Mouse (Mus musculus) hindbrain, embryonic 11.5 days (tissue): ENCODE results near the gene Gm1110. TPM values are rescaled to one million over a fixed set of nuclear protein-coding genes. Genes with fewer than 3 reads are reported as not detected.
"Not testable (repeated sequence)": the region's sequence is repeated elsewhere in the genome, so short reads cannot be mapped to it uniquely, and the experiment has no call there.

Experiments
- ATAC-seq: fragments of 200-750 bp; cut with Nextera tagmentation; 2 replicates; pipeline ENCODE4 v1.8.0; 2017; ENCODE audit warnings: mild to moderate bottlenecking, moderate TSS enrichment, moderate library complexity; ENCODE audit not compliant: low FRiP score
- DNase-seq: peaks from one replicate; pipeline ENCODE4 v3.0.0-alpha.2; 2015; ENCODE audit warnings: low spot score
- H3K27ac ChIP-seq: fragments of 300-500 bp; sonication (generic); 2 replicates; pipeline ENCODE4 v1.5.1; 2014; ENCODE audit warnings: mild to moderate bottlenecking, low read depth, low read length
- H3K27me3 ChIP-seq: fragments of 300-500 bp; sonication (generic); 2 replicates; pipeline ENCODE4 v1.6.1; 2014; ENCODE audit warnings: mild to moderate bottlenecking, low read length, moderate library complexity, mixed read lengths; ENCODE audit not compliant: control insufficient read depth, insufficient read depth
- H3K36me3 ChIP-seq: fragments of 300-500 bp; sonication (generic); 2 replicates; pipeline ENCODE4 v1.6.1; 2014; ENCODE audit warnings: mild to moderate bottlenecking, low read length, moderate library complexity, mixed read lengths; ENCODE audit not compliant: control insufficient read depth, insufficient read depth
- H3K4me1 ChIP-seq: fragments of 300-500 bp; sonication (generic); replicated peaks from 2 replicates; pipeline ENCODE4 v1.6.1; 2014; ENCODE audit warnings: low read length, mixed read lengths; ENCODE audit not compliant: control insufficient read depth, insufficient read depth
- H3K4me2 ChIP-seq: fragments of 300-500 bp; sonication (generic); replicated peaks from 2 replicates; pipeline ENCODE4 v1.6.1; 2014; ENCODE audit warnings: mild to moderate bottlenecking, low read depth, low read length
- H3K4me3 ChIP-seq: fragments of 300-500 bp; sonication (generic); 2 replicates; pipeline ENCODE4 v1.5.1; 2014; ENCODE audit warnings: low read depth, low read length
- H3K9ac ChIP-seq: fragments of 300-500 bp; sonication (generic); 2 replicates; pipeline ENCODE4 v1.6.1; 2014; ENCODE audit warnings: low read depth, low read length
- H3K9me3 ChIP-seq: fragments of 300-500 bp; sonication (generic); 2 replicates; pipeline ENCODE4 v1.6.1; 2016; ENCODE audit warnings: low read length; ENCODE audit not compliant: control insufficient read depth
- WGBS: fragments of 180-500 bp; shearing (Covaris S2); extraction: QIAGEN DNeasy Blood & Tissue Kit; methylation state at CpG from one replicate; pipeline ENCODE4 v1.1.7; 2014; 5-methylcytosine and 5-hydroxymethylcytosine counted together
- polyA plus RNA-seq: library from polyadenylated mRNA; unstranded; fragments of >200 nt; fragmentation: Nextera tagmentation; extraction: Ambion mirVana; gene quantifications from 2 replicates; pipeline ENCODE4 v1.2.1, GENCODE M21; 2014

The Gm1110 gene
- not detected in 2 replicates for polyA plus RNA-seq

DNA sequence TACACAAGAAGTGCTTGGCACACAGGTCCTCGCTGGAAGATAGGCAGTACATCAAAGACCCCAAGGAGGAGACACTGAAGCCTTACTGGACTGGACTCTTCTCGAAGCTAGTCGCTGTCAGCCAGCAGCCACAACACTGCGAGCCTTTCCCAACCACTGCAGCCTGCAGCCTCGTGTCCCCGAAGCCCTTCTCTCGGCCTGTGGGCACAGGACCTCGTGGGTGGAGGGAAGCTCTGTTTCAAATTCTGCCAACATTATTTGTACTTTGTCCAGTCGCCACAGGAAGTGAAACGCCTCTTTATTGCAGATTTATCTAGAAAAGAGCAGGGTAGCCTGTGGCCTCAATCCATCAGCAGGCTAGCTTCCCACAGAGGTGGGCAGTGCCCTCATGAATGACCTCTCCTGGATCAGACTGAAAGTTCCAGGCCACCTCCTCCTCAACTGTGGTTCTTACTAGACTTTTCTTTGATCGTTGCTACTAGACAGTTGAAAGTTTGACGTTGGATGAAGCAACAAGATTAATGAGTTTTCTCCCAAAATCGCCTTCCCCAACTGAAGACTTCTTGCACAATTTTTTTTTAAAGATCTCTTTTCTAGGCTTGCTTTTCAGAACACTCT, at the start of gene Gm1110:
Gene Gm1110 (minus strand): TSS at position 203 of the 618 bp plus-strand sequence.
- Histone ChIP-seq H3K27me3 (no peaks in the 10 kb centered on the region), H3K4me3 (no peak within 1 kb of the TSS), H3K9ac (no peak within 1 kb of the TSS), H3K36me3 (no peaks in the 10 kb centered on the region), H3K9me3 (no peaks in the 10 kb centered on the region), H3K27ac (no peak within 1 kb of the TSS), H3K4me2 (no peak within 1 kb of the TSS), H3K4me1 (no peaks in the 10 kb centered on the region)
- WGBS: 83% methylated on average over 13 of the region's 13 CpGs
- DNase-seq (no peak), ATAC-seq (no peak)

DNA sequence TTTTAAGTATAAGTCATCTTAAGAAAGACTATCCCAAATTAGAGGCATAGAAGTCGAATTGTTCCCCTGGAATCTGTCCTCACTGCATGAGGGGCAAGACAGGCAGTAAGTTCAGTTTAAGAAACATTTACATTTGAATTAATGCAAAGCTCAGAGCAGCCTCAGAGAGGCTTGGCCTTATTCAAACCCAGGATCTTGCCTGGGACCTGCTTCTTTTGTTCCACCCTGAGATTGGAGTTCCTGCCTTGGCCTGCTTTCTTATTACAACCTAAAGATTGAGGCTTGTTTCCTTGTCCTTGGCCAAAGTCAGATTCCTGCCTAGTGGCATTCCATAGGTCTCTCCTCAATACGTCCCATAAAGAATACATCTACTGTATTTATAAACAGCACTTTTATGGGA, 24.9 kb upstream of the Gm1110 start:
- ATAC-seq (no peak), DNase-seq (no peak)
- Histone ChIP-seq H3K9ac (no peak overlapping the region), H3K4me1 (no peaks in the 10 kb centered on the region), H3K36me3 (no peaks in the 10 kb centered on the region), H3K27ac (no peak overlapping the region), H3K4me3 (no peak overlapping the region), H3K4me2 (no peak overlapping the region), H3K27me3 (no peaks in the 10 kb centered on the region), H3K9me3 (no peaks in the 10 kb centered on the region)
- WGBS: 68% methylated on average over 2 of the region's 2 CpGs

DNA sequence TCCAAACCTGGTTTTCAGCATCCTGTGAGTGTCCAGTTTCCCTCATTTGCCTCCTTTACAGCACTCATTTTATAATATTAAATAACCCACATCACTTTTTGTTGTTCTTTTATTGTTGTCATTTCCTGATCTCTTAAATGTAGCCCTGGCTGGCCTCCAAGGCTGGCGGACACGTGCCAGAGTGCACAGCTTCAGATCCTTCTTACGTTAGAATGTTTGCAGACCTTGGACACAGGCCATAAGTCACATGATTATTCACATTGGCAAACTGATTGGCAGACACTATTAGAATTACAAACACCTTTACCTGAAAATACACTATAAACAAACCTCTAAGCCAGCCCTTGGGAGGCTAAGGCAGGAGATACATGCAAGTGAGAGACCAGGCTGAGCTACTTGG, 1.2 kb upstream of the Gm1110 start:
- H3K36me3 ChIP-seq: no peaks in the 10 kb centered on the region
- WGBS: 90% methylated on average over 3 of the region's 3 CpGs
- H3K4me1 ChIP-seq: no peaks in the 10 kb centered on the region
- no peak overlapping the region for H3K9ac ChIP-seq
- H3K4me2 ChIP-seq: no peak overlapping the region
- H3K4me3 ChIP-seq: no peak overlapping the region
- no peak for DNase-seq
- ATAC-seq: no peak
- H3K27ac ChIP-seq: no peak overlapping the region
- H3K9me3 ChIP-seq: no peaks in the 10 kb centered on the region
- no peaks in the 10 kb centered on the region for H3K27me3 ChIP-seq

DNA sequence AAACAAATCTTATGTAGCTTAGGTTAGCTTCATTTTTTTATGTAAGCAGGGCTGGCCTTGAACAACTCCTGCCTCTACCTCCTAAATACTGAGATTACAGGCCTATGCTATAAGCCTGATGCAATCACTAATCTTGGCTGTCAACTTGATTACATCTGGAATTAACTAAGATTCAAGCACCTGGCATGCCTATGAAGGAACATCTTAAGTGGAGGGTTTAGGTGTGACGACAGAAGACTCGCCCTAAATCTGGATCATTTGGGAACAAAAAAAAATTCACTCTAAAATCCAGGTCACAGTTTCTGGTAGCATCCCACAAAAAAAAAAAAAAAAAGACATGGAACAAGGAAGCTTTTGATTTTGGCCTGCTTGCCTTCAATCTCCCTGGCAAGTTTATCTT, 3.1 kb downstream of the Gm1110 start:
- Histone ChIP-seq H3K9me3 (no peaks in the 10 kb centered on the region), H3K27me3 (no peaks in the 10 kb centered on the region), H3K36me3 (no peaks in the 10 kb centered on the region), H3K27ac (no peak overlapping the region), H3K4me2 (no peak overlapping the region), H3K9ac (no peak overlapping the region), H3K4me1 (no peaks in the 10 kb centered on the region), H3K4me3 (no peak overlapping the region)
- no peak for ATAC-seq
- no peak for DNase-seq
- WGBS: 89% methylated on average over 2 of the region's 2 CpGs

DNA sequence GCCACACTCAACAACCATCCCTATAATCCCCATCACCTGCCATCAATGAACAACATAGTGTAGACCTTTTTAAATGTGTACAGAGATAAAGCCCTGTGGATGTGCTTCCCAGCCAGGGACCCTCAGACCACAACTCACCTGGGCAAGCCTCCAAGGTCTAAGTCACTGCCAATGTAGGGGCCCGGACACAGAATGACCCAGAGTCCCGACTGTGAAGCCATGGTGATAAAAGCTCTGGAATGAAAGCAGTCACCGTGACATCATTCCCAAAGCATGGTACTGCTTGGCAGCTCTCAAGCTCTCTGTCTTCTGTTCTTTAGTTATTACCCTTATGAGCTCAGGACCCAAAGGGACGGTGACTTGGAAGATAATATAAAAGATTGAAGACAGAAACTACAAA, 9.8 kb downstream of the Gm1110 start:
- no peaks in the 10 kb centered on the region for H3K36me3 ChIP-seq
- DNase-seq: no peak
- no peaks in the 10 kb centered on the region for H3K9me3 ChIP-seq
- no peak overlapping the region for H3K9ac ChIP-seq
- no peaks in the 10 kb centered on the region for H3K4me1 ChIP-seq
- H3K4me3 ChIP-seq: no peak overlapping the region
- no peak overlapping the region for H3K27ac ChIP-seq
- WGBS: 86% methylated on average over 4 of the region's 4 CpGs
- no peaks in the 10 kb centered on the region for H3K27me3 ChIP-seq
- ATAC-seq: no peak
- H3K4me2 ChIP-seq: no peak overlapping the region

DNA sequence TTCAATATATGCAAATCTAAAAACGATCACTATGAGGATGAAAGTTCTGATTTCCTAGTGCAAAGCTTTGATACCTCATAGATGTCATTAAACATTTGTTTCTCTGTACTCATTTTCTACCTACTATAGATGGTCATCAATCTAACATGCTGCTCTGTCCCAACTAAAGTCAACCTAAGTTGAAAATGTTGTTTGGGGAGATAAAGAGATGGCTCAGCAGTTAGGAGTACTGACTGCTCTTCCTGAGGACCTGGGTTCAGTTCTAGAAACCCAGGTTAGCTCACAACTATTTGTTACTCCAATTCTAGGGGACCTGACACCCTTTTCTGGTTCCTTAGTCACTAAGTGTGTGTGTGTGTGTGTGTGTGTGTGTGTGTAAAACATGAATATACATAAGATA, 11.7 kb downstream of the Gm1110 start:
- no peak overlapping the region for H3K9ac ChIP-seq

DNA sequence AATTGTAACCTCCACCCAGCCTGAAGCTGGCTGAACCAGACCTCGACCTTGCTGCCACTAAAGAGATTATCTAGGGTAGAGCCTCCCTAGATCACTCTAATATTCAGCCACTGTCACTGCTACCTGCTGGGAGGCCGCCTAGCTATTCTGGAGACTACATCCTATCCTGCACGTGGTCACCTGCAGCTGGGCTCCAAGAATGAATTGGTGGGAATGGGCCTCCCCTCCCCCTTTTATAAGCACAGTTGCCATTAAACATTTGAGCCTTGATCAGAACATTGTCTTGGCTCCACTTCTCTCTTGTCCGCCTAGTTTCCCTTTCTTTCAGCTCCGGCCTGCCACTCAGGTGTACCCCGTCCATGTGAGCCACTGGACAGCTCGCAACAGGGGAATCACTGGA, 53.1 kb downstream of the Gm1110 start:
- H3K9ac ChIP-seq, H3K27me3 ChIP-seq, H3K4me1 ChIP-seq, ATAC-seq, H3K36me3 ChIP-seq, H3K4me2 ChIP-seq, H3K27ac ChIP-seq, DNase-seq, H3K9me3 ChIP-seq, H3K4me3 ChIP-seq: not testable (repeated sequence)
- WGBS: 85% methylated on average over 7 of the region's 7 CpGs

More for the DNA sequence above, 11.7 kb downstream of the Gm1110 start:
- Histone ChIP-seq H3K27ac (no peak overlapping the region), H3K36me3 (no peaks in the 10 kb centered on the region), H3K9me3 (no peaks in the 10 kb centered on the region), H3K4me2 (no peak overlapping the region), H3K4me1 (no peaks in the 10 kb centered on the region), H3K27me3 (no peaks in the 10 kb centered on the region), H3K4me3 (no peak overlapping the region)
- DNase-seq (no peak), ATAC-seq (no peak)
- WGBS: 94% methylated on average over 1 of the region's 1 CpGs

DNA sequence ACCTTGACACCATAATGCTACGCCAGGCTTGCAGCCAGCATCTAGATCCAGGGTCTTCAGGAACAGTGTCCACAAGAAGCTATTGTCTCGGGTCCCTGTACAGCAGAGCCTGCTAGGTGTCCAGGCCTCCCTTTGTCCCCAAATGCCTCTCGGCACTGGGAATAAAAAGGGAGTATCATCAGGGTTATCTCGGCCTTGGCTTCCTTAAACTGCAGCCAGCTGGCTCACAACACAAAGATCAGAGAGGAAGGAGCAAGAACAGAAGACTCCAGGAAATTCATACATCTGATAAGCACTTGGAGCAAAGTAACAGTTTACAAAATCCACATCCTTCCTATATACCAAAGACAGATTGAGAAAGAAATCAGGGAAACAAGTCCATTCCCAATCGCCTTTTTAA, 62.2 kb downstream of the Gm1110 start, which contains the start of gene Glb1l3:
Gene Glb1l3 (minus strand): TSS at position 140 of the 400 bp plus-strand sequence.
- 90% methylated on average over 5 of the region's 5 CpGs for WGBS
- Histone ChIP-seq H3K27ac (no peak within 1 kb of the TSS), H3K4me3 (no peak within 1 kb of the TSS), H3K4me1 (no peaks in the 10 kb centered on the region), H3K9ac (no peak within 1 kb of the TSS), H3K36me3 (no peaks in the 10 kb centered on the region), H3K9me3 (no peaks in the 10 kb centered on the region), H3K4me2 (no peak within 1 kb of the TSS), H3K27me3 (no peaks in the 10 kb centered on the region)
- no peak for ATAC-seq
- DNase-seq: no peak

DNA sequence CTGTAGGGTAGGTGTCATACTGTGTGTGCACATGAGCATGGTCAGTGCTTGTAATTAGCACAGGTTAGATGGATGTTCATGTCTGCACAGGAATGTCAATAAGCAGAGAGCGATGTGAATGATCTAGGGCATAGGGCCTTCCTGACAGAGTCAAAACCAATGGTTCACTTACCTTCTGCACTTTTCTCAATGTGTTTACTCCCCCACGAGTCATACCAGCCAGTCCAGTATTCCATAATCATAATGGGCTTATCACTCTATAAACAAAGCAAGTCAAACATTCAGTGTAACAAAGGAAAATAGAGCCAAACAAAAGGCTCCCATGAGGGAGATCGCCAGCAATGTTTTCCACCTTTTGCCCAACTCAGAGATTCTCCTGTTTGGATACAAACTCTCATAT, 91.8 kb downstream of the Gm1110 start:
- Histone ChIP-seq H3K9ac (no peak overlapping the region), H3K9me3 (no peaks in the 10 kb centered on the region), H3K4me1 (no peaks in the 10 kb centered on the region), H3K36me3 (no peaks in the 10 kb centered on the region), H3K27ac (no peak overlapping the region), H3K4me3 (no peak overlapping the region), H3K4me2 (no peak overlapping the region), H3K27me3 (no peaks in the 10 kb centered on the region)
- ATAC-seq (no peak), DNase-seq (no peak)
- WGBS: 83% methylated on average over 3 of the region's 3 CpGs
